Mouse (Mus musculus) myocyte (in vitro differentiated cells): Measurements from ENCODE around the gene Gm20388.

Experiments
- CEBPB ChIP-seq: IDR thresholded peaks from 2 replicates; pipeline ENCODE4 v1.6.1; 2011; ENCODE audit warnings: mild to moderate bottlenecking, moderate library complexity; ENCODE audit not compliant: poor library complexity, insufficient read depth, severe bottlenecking
- MAX ChIP-seq: IDR thresholded peaks from one replicate; pipeline ENCODE4 v1.6.1; 2011; ENCODE audit warnings: low read depth, mild to moderate bottlenecking, control low read depth
- MYOD1 ChIP-seq, 3 experiments: IDR thresholded peaks; one replicate each; pipeline ENCODE4 v1.6.1; 2011; ENCODE audit warnings: control low read depth in 2 of 3, low read depth in 2 of 3, mild to moderate bottlenecking in 2 of 3, moderate library complexity in 1 of 3; ENCODE audit not compliant: insufficient read length in 2 of 3, control insufficient read depth in 1 of 3
- POLR2A ChIP-seq: IDR thresholded peaks from one replicate; pipeline ENCODE4 v1.6.1; 2011; ENCODE audit warnings: low read depth, mild to moderate bottlenecking, control low read depth, moderate library complexity; ENCODE audit not compliant: insufficient read length
- TCF12 ChIP-seq: IDR thresholded peaks from one replicate; pipeline ENCODE4 v1.6.1; 2011; ENCODE audit warnings: mild to moderate bottlenecking, control low read depth; ENCODE audit not compliant: poor library complexity, insufficient read depth, severe bottlenecking
- USF1 ChIP-seq: IDR thresholded peaks from one replicate; pipeline ENCODE4 v1.6.1; 2011; ENCODE audit warnings: low read depth, mild to moderate bottlenecking, control low read depth, moderate library complexity

DNA sequence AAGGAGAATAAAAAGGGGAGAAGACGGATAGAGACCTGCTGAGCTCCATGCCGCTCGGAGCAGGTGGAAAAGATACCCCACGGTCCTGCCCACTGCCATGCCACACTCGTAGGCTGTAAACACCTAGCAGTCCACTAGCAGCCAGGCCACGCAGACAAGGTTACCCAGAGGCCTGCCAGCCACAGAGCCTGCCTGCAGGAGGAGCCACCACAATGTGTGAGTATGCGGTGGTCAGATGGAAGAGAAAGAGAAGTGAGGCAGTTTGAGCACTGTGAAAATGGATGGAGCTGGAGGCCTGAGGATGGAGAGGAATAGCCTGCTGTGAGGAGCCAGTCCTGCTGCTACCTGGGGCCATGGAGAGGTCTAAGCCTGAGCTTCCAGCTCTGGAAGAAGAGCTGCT, 4173.0 kb downstream of the Gm20388 start:
- no peak for TF ChIP-seq POLR2A
- no peak for TF ChIP-seq USF1
- no peak for TF ChIP-seq TCF12
- no peak for TF ChIP-seq MAX
- no peak for TF ChIP-seq MYOD1 (IDR thresholded peaks at IDR 0.05; ENCODE audit: control insufficient read depth in 1 of 3, insufficient read length in 2 of 3, low read depth in 2 of 3)
- TF ChIP-seq CEBPB = no peak
